Mouse (Mus musculus) adrenal gland, postnatal 4 days (tissue): Measurements from ENCODE around the gene P3h3. TPM values are rescaled to one million over a fixed set of nuclear protein-coding genes. Genes with fewer than 3 reads are reported as not detected.
"Not testable (repeated sequence)": the region's sequence is repeated elsewhere in the genome, so short reads cannot be mapped to it uniquely, and the experiment has no call there.

ENCODE experiments used
- DNase-seq, 2 experiments: peaks; one replicate each; pipeline ENCODE4 v3.0.0; 2021 to 2022; ENCODE audit warnings: low spot score in 2 of 2, mixed read lengths in 2 of 2
- long read RNA-seq, 2 experiments: library from polyadenylated mRNA; stranded (forward); transcript quantifications; one replicate each; pipeline ENCODE4 v2.0.0; 2021
- total RNA-seq, 2 experiments: library from RNA; stranded (reverse); gene quantifications; 2 replicates each; pipeline ENCODE4 v1.2.3; 2021

Gene P3h3
- total RNA-seq = 10 to 100 TPM; 47.3 to 52.2 TPM
- long read RNA-seq, experiment 1, transcript P3h3-201 (15 exons, 2,850 nt) = major isoform, 20 of 29 reads
- long read RNA-seq, experiment 1, partial matches to known transcripts = 3 of 29 reads
- long read RNA-seq, experiment 1, other reads (novel, unspliced or antisense) = 6 of 29 reads
- long read RNA-seq, experiment 2, transcript P3h3-201 (15 exons, 2,850 nt) = major isoform, 54 of 67 reads
- long read RNA-seq, experiment 2, partial matches to known transcripts = 1 of 67 reads
- long read RNA-seq, experiment 2, other reads (novel, unspliced or antisense) = 12 of 67 reads

DNA sequence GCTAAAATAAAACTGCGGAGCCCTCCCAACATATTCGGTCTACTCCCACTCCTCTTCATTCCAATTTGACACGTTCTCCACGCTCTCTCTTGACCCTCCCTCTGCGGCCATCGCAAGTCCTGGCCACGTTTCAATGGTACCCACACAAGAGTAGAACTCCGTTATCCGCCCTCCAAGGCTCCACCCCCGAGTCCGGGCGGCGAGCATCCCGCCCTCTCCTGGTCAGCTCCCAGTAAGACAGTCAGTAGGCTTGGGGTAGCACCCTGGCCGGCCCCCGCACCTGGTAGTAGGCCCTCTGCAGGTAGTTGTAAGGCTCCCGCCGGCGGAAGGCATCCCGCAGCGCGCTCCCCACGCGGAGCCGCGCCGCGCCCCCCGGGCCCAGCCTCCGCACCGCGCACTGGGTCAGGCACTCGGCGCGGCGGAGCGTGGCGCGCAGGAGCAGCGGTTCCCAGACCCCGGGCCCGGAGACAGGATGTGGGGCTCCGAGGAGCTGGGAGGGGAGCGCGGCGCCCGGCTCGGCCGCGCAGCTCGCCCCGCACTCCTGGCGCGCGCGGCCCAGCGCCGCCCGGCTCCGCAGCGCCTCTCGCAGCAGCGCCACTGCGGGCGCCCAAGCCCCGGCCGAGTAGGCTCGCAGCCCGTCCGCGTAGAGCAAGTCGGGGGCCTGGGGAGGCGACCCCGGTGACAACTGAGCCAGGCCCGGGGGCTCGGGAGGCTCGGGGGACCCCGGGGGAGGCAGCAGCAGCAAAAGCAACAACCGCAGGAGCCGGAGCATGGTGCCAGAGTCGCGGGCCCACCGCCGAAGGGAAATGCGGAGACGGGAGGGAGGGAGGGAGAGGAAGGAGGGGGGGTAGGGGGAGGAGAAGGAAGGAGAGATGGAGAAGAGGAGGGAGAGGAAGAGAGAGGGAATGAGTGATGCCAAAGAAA lies at the start of gene P3h3:
TSS of gene P3h3 (minus strand) at position 837 of the 924 bp plus-strand sequence.
- peak; percentile 65 to 67 for DNase-seq

DNA sequence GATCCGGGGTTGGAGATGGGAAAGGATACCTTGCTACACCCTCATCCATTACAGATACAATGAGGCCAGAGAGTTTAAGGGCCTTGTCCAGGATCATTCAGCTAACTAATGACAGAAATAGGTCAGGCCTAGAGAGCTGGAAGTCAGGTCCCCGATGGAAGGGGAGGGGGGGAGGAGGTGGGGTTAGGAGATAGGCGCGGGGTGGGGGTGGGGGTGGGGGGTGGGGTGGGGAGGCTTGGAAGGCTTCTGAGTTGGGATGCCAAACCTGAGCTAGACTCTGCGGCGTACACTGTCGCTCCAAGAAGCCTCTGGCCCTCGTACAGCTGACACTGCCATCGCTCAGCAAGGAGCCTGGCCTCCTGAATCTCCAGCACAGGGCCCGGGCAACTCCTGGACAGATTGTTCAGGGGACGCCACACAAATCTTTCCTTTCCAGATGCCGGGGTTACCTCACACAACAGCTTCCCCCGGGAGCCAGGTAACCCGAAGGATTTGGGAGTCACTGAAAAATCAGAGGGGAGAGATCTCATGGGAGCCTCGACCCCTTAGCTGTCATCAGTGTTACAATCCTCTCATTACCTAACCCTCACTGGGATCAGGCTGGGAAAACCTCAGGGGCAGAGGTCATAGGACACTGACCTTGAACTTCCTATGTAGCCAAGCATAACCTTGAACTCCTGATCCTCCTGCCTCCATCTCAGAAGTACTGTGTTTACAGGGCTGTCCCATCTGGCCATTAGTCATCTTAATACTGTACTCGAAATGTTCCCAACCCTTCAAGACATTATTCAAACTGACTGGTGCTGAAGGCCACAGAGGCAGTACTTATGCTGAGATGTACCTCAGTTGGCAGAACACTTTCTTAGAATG lies 47.7 kb upstream of the P3h3 start:
- no peak for DNase-seq

DNA sequence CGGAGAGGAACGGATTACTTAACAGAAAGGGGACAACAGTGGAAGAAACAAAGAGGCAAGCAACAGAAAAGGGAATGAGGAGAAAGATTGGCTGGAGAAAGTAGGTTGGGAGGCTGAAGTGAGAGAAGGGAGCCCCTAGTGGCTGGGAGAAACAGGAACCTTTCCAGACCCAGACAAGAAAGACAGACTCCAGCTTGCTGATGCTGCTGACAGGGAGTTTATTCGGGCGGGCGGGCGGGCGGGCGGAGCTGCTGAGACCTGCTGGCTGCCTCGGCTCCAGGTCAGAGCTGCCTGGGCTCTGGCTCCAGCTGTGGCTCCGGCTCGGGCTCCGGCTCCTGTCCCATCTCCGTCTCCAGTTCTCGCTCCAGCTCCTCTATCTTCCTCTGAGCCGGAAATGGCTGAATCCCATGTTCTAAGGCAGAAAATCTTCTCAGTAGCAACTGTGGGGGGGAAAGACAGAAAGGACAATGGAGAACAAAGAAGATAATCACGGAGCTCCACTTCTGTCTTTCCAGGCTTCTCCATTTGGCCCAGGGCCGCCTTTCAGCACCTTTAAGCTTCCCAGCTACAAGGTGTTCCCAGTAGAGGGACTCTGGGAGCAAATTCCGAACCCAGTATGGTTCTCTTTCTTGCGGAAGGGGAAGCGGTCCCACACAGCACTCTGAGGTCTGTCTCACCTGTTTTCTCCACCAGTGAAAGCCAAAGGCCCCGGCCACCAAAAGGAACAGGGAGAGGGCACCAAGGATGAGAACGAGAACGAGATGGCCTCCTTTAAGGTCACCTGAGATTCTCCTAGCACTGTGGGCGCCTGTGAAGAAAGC lies 46.8 kb upstream of the P3h3 start:
- DNase-seq = no peak

DNA sequence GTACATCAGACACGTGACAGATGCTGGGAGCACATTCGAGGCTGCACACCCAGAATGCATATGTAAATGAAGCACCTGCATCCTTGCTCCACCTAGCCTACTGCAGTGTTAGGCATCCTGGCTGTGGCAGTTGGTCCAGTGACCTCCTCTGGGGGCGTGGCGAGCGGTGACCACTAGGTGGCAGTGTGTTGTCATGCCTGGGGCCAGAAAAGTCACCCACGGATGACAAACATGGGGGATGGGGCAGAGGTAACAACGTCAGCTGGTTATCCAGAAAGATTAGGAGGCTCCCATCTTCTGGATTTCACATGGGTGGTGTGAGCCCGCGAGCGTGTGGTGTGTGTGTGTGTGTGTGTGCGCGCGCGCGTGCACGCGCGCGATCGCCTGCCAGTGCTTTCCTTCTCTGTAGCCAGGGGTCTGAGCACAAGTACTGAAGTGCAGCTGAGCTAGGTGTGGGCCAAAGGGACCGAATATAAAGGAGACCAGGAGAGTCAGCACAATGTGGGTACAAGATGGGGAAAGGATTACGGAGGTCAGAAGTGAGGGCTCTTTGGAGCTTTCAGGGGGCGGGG lies 46.1 kb upstream of the P3h3 start:
- peak; percentile 95 to 97 for DNase-seq

DNA sequence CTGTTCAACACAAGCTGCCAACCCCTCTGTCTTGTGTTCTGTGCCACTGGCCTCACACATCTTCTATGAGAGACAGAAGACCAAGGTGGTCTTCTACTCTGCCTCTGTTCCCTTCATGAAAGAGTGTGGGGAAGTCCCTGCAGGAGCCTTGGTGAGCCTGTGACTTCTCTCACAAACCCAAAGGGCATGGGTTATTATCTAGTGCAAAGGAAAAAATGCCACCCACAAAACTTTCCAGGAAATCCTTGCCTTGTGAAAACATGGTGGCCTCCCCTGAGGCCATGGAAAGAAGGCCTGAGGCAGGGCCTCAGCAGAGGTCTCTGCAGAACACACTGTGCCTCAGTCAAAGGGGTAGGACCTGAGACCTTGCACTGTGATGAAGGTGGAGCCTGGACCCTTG lies 44.3 kb upstream of the P3h3 start:
- no peak for DNase-seq

DNA sequence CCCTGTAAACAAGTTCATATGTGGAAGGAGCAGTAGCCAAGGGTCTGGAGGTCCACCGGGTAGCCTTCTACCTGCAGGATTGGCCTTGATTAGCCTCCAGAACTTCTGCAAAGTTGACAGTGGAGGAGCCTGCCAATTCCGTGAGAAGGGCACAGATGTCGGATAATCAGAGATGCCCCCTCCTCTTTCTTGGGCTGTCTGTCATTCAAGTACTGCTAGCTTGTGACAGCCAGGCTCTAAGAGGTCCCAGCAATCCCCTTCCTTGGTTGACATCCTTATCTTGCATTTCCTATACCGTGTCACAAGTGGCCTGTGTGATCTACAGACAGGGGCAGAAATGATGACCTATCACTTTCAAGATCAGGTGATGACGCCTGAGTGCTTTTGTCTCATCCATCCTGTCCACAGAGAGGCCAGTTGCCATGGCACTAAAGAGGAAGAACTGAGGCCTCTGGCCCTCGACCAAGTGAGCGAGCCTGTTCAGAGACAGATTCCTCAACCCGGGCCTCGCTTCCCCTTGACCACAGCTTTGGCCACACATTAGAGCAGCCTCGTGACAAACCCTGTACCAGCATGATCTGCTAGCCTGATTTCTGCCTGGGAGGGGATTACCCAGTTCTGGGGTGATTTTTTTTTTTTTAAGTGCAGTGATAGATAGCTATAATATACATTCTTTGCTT lies 43.4 kb upstream of the P3h3 start:
- no peak for DNase-seq

DNA sequence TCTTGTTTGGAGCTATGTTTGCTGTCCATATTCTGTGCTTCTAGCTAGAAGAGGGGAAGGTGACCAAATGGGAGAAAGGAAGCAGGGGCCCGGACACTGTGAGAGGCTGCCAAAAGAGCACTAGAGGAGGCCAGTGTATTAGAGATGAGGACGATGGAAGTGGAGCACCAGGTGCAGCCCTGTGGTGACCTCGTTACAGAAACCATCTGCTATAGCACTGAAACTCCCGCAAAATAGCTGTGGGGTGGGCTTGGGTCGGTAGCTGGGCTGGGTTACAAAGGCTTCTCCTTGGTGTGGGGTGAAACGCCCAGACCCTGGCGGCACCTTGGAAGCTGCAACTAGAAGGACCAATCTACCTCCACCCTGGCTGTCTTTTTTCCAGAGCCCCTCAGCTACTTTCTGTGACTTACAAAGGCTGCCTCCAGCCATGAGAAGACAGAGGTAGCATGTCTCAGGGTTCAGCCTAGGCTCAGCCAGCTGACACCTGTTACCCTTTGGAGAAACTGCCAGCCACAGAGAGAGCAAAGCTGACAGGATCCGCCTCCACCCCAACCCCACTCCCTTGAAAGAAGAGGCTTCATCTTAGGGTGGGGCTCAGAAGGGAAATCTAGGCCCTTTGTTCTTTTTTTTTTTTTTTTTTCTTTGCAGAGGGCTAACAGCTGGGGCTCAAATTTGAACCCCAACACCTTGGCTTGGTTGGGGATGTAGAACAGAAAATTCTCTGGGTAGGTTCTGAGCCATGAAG lies 42.7 kb upstream of the P3h3 start:
- DNase-seq = no peak

DNA sequence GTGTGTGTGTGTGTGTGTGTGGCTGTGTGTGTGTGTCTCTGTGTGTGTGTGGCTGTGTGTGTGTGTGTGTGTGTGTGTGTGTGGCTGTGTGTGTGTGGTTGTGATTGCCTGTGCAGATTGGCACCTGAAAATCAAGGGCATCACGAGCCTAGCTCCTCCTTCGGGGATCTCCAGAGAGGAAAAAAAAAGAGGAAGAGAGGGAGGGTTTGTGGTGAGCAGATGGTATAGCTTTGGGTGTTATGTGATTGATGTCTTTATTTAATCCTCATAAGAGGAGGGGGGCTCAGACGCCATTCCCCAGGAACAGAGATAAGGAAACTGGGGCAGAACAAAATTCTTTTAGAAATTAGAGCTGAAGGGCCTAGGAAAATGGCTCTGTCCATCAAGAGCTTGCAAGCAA lies 40.8 kb upstream of the P3h3 start:
- no peak for DNase-seq

DNA sequence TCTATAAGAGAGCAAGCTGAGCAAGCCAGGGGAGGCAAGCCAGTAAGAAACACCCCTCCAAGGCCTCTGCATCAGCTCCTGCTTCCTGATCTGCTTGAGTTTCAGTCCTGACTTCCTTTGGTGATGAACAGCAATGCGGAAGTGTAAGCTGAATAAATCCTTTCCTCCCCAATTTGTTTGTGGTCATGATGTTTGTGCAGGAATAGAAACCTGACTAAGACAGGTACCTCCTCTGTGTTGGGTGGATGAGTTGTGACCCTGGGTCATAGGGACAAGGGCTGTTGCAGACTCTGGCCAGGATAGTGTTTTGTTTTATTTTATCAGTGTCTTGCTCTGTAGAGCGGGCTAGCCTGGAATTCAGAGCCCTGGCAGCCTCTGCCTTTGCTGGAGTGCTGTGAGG lies 36.6 kb upstream of the P3h3 start:
- not testable (repeated sequence) for DNase-seq

DNA sequence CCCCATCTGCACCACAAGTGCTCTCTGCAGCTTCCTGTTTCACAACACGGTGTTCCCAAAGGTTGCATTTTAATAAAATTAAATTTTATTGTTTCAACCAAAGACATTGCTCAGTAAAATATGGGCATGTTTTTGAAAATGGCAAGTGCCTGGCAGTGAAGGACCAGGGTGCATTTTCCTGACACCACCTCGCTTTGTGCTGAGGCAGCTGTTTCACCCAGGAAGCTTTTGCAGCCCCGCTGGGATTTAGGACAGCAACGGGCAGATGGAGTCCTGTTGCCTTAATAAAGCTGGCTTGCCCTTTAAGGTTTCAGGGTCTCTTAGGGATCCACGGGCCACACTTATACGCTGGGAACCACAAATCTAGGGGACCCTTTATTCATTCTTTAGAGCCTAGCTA lies 33.4 kb upstream of the P3h3 start:
- DNase-seq = no peak

DNA sequence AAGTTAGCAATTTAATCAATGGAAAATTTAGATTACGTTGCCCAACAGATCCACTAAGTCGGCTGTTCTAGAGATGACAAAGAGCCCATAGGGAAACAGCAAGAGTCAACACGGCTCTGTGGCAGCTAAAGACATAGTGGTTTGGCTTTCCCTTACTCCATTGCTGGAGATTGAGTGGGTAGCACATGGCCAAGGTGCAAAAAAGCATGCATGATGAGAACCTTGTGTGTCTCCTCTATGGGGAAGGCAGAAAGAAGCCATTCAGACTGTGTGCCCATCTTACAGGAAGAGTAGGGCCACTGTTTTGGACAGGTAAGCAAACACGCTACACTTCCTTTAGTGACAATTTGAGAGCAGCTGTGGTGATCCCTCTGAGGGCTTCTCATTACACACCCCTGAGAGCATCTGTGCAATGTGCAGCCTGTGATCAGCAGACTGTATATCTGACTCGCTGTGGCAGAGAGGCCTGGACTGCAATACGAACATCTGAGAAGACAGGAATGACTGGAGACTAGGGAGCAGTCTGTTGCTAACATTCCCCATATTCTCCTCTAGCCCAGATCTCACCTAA lies 31.1 kb upstream of the P3h3 start:
- no peak for DNase-seq

DNA sequence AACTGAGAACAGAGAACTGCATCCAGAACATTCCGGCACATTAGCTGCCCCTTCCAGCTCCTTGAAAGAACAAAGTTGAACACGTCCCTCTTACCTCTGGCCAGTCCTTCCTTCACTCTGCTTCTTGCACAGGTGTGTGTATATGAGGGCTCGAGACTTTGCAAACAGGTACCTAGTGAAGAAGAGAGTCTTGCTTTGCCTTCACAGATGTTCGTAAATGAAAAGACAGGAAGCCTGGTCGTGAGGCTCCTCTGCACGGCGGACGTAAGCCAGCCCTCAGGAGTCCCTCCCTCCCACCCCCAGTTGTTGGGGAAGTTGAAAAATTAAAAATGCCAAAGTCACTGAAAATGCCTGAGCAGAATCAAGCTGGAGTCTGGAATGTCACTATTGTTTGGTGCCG lies 30.4 kb upstream of the P3h3 start, which contains the start of gene Cd4:
TSS of gene Cd4 (minus strand) at position 236 of the 400 bp plus-strand sequence.
- DNase-seq = no peak

DNA sequence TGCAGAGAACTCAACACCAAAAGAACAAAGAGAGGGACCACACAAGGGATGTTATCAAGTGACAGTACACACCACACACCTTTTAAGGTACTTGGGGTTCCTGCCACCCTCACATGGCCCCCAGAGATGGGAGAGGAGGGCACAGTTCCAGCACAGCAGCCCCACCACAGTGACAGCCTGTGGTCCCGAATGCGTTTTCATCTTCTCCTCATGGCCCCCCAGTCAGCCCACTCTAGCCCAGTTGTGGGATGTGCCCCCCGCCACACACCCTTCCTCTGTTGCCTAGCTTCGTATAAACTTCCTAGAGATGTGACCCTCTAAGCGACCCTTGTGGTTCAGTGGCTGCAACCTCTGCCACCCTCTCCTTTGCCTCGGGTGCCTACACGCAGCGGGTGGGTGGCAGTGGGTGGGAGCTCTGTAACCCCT lies 28.4 kb upstream of the P3h3 start:
- no peak for DNase-seq

DNA sequence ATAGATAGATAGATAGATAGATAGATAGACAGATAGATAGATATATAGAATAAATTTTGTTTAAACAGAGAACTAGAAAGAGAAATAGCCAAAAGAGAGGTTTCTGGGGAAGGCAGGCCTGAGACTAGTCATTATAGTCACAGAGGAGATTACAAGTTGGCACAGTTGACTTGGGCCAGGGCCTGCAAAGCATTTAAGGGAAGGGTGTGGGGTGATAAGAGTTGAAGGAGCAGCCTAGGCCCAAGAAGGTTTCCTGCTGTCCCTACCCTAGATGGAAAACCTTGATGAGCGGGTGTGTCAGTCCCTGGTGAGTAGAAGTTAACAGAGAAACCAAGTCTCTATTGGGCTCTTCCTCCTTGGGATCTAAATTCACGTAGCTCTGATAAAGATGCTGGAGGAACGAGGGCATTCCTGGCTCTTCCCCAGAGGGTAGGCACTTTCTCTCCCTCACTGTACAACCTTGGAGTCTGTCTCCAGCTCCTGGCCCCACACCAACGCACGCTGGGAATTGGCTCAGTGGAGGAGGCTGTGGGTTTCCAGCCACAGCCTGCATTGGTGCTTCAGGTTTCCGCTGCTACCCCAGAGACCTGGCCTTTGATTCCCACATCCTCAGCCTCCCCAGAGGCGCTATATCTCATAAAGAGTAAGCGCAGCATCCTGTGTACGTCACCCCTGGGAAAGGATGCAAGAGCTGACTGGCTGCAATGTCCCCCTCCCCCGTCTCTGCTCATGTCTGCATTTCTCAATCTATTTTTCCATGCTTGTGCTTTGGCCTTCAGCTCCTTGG lies 27.4 kb upstream of the P3h3 start:
- no peak for DNase-seq

DNA sequence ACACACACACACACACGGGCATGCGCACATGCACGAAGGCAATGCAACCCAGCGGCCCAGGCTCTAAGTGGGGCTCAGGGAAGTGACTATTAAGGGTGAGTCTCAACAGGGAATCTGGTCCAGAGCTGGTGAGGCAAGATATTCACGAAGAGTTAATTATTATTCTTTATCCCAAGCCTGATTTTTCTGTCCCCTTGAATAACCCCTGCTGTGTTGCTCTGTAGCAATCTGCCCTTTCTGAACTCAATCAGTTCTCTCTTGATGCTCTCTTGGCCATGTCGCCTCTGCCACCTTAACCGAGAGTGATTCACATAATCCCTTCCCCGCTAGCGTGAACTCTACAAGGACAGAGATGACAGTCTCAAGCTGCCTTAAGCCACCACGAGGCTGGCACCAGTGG lies 25.8 kb upstream of the P3h3 start:
- DNase-seq = no peak

DNA sequence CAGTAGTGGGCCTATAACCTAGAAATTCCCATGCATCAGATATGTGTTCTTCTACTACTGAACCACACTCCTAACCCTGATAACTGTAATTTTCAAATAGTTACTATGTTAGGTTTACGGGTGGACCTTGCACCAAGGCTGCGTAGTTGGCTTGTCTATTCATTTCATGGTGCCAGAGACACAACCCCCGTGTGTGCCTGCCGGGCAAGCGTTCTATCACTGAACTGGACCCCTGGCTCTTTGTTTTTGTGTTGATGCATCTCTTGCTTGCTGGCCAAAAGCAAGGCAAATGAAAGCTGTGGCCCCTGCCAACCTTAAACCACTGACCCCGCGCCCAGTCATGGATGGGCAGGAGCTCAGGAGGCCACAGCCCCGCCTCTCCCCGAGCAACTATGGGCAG lies 24.3 kb upstream of the P3h3 start:
- no peak for DNase-seq

DNA sequence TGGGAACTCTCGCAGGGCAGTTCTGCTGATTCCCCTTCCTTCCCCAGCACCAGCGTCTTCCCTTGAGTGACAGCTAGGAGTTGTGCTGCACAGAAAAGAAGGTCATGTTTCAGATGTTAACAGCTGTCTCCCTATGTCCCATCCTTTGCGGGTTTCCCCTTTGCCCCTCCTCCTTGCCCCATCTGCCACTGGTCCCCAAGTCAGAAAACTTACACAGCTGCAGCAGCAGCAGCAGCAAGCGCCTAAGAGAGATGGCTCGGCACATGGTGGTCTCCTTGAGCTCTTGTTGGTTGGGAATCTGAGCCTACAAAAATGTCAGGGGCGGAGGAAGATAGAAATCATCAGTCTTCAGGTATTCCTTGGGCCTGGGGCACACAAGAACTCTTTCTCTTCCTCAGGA lies 21.8 kb upstream of the P3h3 start:
- DNase-seq = no peak

DNA sequence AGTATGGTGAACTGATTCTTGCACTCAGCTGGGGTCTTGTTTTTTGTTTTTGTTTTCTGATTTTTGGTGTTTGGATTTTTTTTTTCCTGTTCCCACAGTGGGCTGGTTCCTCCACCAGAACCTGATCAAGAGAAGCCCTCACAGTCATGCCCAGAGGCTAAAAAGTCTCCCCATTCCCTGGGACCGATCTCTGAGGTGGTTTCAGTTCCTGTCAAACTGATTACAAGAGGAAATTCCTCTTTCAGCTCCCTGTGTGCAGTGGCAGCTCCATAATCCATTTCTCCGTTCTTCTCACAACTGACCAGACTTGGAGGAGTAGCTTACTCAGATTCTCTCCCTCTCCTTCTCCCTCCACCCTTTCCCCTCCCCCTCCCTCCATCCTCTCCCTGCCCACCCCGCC lies 16.8 kb upstream of the P3h3 start:
- no peak for DNase-seq
